Mouse (Mus musculus) C2C12 (cell line): ENCODE measurements at regions not wholly inside any gene's neighbourhood (a gene's known extent, or its start where the extent isn't known, plus 50 kb on each side); places are given as distances from the start of the nearest gene placed in this dataset.

Experiments used
- CEBPB ChIP-seq: IDR thresholded peaks from one replicate; pipeline ENCODE4 v1.6.1; 2011; ENCODE audit warnings: low read depth, mild to moderate bottlenecking, control low read depth, moderate library complexity
- CTCF ChIP-seq: IDR thresholded peaks from one replicate; pipeline ENCODE4 v1.5.1; 2011; ENCODE audit not compliant: control insufficient read depth, insufficient read depth, insufficient read length
- MAX ChIP-seq: IDR thresholded peaks from one replicate; pipeline ENCODE4 v1.6.1; 2011; ENCODE audit warnings: mild to moderate bottlenecking, control low read depth
- MYOD1 ChIP-seq: IDR thresholded peaks from one replicate; pipeline ENCODE4 v1.6.1; 2011; ENCODE audit warnings: low read depth; ENCODE audit not compliant: control insufficient read depth, insufficient read length
- USF1 ChIP-seq: IDR thresholded peaks from one replicate; pipeline ENCODE4 v1.6.1; 2011; ENCODE audit warnings: low read depth, mild to moderate bottlenecking, control low read depth, moderate library complexity

GRCm38 (mm10) chr10:54558636-54559035 is 482.2 kb upstream of the Man1a start:
- TF ChIP-seq MAX (no peak), CTCF (peak; percentile 4), USF1 (no peak), CEBPB (no peak), MYOD1 (no peak)
